Mouse (Mus musculus) left cerebral cortex, postnatal 10 days (tissue): ENCODE data around the gene Bptf. TPM values are rescaled to one million over a fixed set of nuclear protein-coding genes. Genes with fewer than 3 reads are reported as not detected.
A peak's percentile ranks its signal among the peaks of the same experiment; 100 is the strongest.
"Not testable (repeated sequence)": the region's sequence is repeated elsewhere in the genome, so short reads cannot be mapped to it uniquely, and the experiment has no call there.

Experiments
- DNase-seq, 2 experiments: peaks; one replicate each; pipeline ENCODE4 v3.0.0; 2021 to 2022; ENCODE audit warnings: low spot score in 2 of 2, mixed read lengths in 1 of 2; ENCODE audit errors: extremely low spot score in 1 of 2
- intact Hi-C: fragments of 180-260 bp; cut with DNase I; formaldehyde crosslinking; loops from one replicate; pipeline ENCODE4 v1.15.1; 2025
- total RNA-seq, 2 experiments: library from RNA; stranded (reverse); gene quantifications; 2 replicates each; pipeline ENCODE4 v1.2.3; 2021

Gene Bptf
- total RNA-seq, 2 experiments from 2014 or later, result 59.7 to 60.3 TPM

GRCm38 (mm10) chr11:107005538-107005937 lies 126.4 kb downstream of the Bptf start:
- peak in 1 of 2 experiments; percentile 40 for DNase-seq
- intact Hi-C loops, result no loop called here

GRCm38 (mm10) chr11:107001760-107002675 lies 129.9 kb downstream of the Bptf start:
- no peak for DNase-seq
- intact Hi-C loops, result no loop called here

GRCm38 (mm10) chr11:106999949-107000513 lies 131.9 kb downstream of the Bptf start:
- intact Hi-C loops, result no loop called here
- no peak for DNase-seq

- intact Hi-C loops, result no loop called here
- peak; percentile 90 to 93 for DNase-seq
These were observed 132.6 kb downstream of the Bptf start, which contains the start of gene Kpna2 for GRCm38 (mm10) chr11:106999151-106999948. Kpna2 (minus strand) TSS chr11:106999541.

- intact Hi-C loops, result no loop called here
- no peak for DNase-seq
These were observed 133.2 kb downstream of the Bptf start for GRCm38 (mm10) chr11:106998651-106999150.

GRCm38 (mm10) chr11:106997976-106998375 lies 134.0 kb downstream of the Bptf start:
- no peak for DNase-seq
- intact Hi-C loops, result no loop called here

- intact Hi-C loops, DNase-seq: not testable (repeated sequence)
These were observed 135.4 kb downstream of the Bptf start for GRCm38 (mm10) chr11:106996492-106996891.

- intact Hi-C loops, result no loop called here
- no peak for DNase-seq
These were observed 137.5 kb downstream of the Bptf start for GRCm38 (mm10) chr11:106994246-106995085.

GRCm38 (mm10) chr11:106987384-106987783 lies 144.5 kb downstream of the Bptf start:
- no peak for DNase-seq
- intact Hi-C loops, result loop anchor here (10.0 kb wide), 1 partner anchor 193 kb away; no protein-coding TSS in a partner anchor

GRCm38 (mm10) chr11:106985979-106986604 lies 145.8 kb downstream of the Bptf start:
- intact Hi-C loops, result loop anchor here (10.0 kb wide), 1 partner anchor 191 kb away; no protein-coding TSS in a partner anchor
- DNase-seq, result not testable (repeated sequence)

Other genes starting within 250 kb of the Bptf start
- 10 to 100 TPM; 29.1 to 29.6 TPM for gene Smurf2, start 211.4 kb downstream of the Bptf start, total RNA-seq
- gene Kpna2, start 132.6 kb downstream of the Bptf start, total RNA-seq, result 10 to 100 TPM; 35.5 to 45.2 TPM
- 1 to 10 TPM; 4.3 to 4.6 TPM for gene 1810010H24Rik, start 106.4 kb downstream of the Bptf start, total RNA-seq
- gene Nol11, start 57.3 kb upstream of the Bptf start, total RNA-seq, result 10 to 100 TPM; 26.3 to 27.1 TPM